Mouse (Mus musculus) neural tube, embryonic 14.5 days (tissue): ENCODE measurements at regions not wholly inside any gene's neighbourhood (a gene's known extent, or its start where the extent isn't known, plus 50 kb on each side); places are given as distances from the start of the nearest gene placed in this dataset.

Source experiments
- ATAC-seq: fragments of 200-750 bp; cut with Nextera tagmentation; 2 replicates; pipeline ENCODE4 v1.8.0; 2017; ENCODE audit warnings: low read depth, mild to moderate bottlenecking, moderate TSS enrichment, moderate library complexity
- H3K27ac ChIP-seq: fragments of 300-500 bp; sonication (generic); 2 replicates; pipeline ENCODE4 v1.5.1; 2014; ENCODE audit warnings: low read depth, mild to moderate bottlenecking, control low read depth, low read length, moderate library complexity, mixed read lengths
- H3K27me3 ChIP-seq: fragments of 300-500 bp; sonication (generic); 2 replicates; pipeline ENCODE4 v1.6.1; 2014; ENCODE audit warnings: low read length; ENCODE audit not compliant: control insufficient read depth, insufficient read depth
- H3K36me3 ChIP-seq: fragments of 300-500 bp; sonication (generic); 2 replicates; pipeline ENCODE4 v1.6.1; 2014; ENCODE audit warnings: low read length, mixed read lengths; ENCODE audit not compliant: control insufficient read depth, insufficient read depth
- H3K4me1 ChIP-seq: fragments of 300-500 bp; sonication (generic); 2 replicates; pipeline ENCODE4 v1.6.1; 2014; ENCODE audit warnings: low read length; ENCODE audit not compliant: control insufficient read depth, insufficient read depth
- H3K4me2 ChIP-seq: fragments of 300-500 bp; sonication (generic); 2 replicates; pipeline ENCODE4 v1.6.1; 2014; ENCODE audit warnings: mild to moderate bottlenecking, low read depth, low read length, control low read depth
- H3K4me3 ChIP-seq: fragments of 300-500 bp; sonication (generic); 2 replicates; pipeline ENCODE4 v1.5.1; 2014; ENCODE audit warnings: low read depth, low read length, control low read depth, mixed read lengths
- H3K9ac ChIP-seq: fragments of 300-500 bp; sonication (generic); replicated peaks from 2 replicates; pipeline ENCODE4 v1.6.1; 2014; ENCODE audit warnings: low read depth, mild to moderate bottlenecking, control low read depth, low read length, mixed read lengths
- H3K9me3 ChIP-seq: fragments of 300-500 bp; sonication (generic); 2 replicates; pipeline ENCODE4 v1.6.1; 2016; ENCODE audit warnings: low read length; ENCODE audit not compliant: control insufficient read depth
- WGBS: fragments of 180-500 bp; shearing (Covaris S2); extraction: QIAGEN DNeasy Blood & Tissue Kit; methylation state at CpG from one replicate; pipeline ENCODE4 v1.1.7; 2014; 5-methylcytosine and 5-hydroxymethylcytosine counted together

DNA sequence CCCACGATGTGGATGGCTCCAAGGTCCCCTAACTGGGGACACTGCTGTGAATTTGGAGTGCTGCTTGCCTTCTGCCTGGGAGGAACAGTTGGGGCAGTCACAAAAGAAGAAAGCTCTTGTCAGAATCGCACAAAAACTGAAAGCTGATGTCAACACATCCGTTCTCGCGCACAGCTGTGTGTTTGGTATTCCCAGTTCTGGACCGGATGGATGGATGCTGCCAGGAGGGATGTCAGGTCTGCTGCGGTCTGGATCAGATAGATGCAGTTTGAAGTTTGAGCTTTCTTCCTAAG, 141.6 kb upstream of the Plekha5 start:
- Histone ChIP-seq H3K27ac (no peak overlapping the region), H3K9me3 (no peaks in the 10 kb centered on the region), H3K36me3 (no peaks in the 10 kb centered on the region), H3K4me2 (no peak overlapping the region), H3K4me1 (peaks cover 4% of the 10 kb centered on the region; the same call in 1 of the 2 replicates), H3K4me3 (no peak overlapping the region), H3K27me3 (no peaks in the 10 kb centered on the region), H3K9ac (no peak overlapping the region)
- WGBS, result 64% methylated on average over 7 of the region's 7 CpGs
- no peak for ATAC-seq

DNA sequence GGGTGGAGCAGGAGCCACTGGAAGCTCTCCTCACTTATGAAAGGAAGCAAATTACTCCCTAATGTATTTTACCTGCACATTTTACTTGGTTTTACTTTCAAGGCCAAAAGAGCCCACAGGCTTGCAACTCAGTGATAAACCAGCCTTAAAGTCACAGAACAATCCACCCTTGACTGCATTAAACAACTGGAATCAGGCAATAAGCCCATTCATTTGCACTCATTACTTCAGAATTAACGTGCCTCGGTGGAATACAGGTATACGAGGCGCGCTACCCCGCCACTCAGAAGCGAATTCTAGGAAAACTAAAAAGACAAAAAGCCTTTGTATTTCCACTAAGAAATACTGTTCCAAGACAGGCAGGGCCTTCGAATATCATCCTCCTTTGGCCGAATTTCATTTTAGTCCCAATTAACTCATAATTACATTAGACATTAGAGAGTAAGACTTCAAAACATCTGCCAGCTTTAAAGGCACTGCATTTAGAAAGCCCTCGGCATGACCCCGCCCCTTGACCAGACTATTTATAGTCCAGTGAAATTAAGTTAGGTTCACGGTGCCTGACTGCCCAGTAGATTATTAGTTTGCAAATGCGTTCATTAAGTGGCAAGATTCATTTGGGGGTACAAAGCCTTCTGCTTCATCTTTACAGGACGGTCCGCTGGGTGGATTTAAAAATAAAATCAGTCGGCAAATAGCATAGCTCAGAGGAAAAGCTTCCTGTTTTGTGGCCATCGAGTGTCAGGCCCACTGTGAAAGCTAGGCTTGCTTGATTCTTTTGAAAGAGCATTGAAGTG, 142.2 kb upstream of the Plekha5 start:
- no peak overlapping the region for H3K27ac ChIP-seq
- no peak overlapping the region for H3K4me3 ChIP-seq
- H3K4me1 ChIP-seq, result peaks cover 4% of the 10 kb centered on the region; the same call in 1 of the 2 replicates
- H3K36me3 ChIP-seq, result no peaks in the 10 kb centered on the region
- WGBS, result 53% methylated on average over 17 of the region's 17 CpGs
- H3K9me3 ChIP-seq, result no peaks in the 10 kb centered on the region
- H3K9ac ChIP-seq, result no peak overlapping the region
- ATAC-seq, result no peak
- H3K4me2 ChIP-seq, result no peak overlapping the region
- H3K27me3 ChIP-seq, result no peaks in the 10 kb centered on the region

DNA sequence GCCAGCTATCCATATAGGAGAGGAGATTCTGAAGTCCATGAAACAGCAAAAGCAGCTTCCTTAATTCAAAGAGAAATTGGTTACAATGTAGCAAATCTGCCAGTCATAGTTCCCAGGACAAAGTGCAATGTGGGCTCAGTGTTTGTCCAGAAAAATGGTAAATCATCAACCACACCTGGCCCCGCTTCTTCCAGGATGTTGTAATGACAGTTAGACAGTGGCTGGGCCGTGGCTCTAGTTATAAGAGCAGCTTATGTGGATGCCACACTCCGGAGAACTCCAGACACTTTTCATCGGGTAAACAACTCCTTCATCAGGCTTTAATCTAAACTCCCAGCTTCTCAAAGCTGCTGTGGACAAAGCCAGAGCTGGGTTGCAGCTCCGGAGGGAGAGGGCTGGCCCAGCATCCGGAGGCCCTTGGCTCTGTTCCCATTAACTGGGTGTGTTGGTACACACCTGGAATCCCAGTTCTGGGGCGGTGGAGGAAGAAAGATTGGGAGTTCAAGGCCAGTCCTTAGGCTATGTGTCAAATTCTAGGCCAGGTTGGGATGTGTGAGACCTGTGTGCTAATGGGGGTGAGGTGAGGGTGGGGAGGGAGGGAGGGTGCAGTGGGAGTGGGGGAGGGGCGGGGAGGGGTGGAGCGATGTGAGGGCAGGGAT, 142.9 kb upstream of the Plekha5 start:
- no peak overlapping the region for H3K4me2 ChIP-seq
- no peak overlapping the region for H3K9ac ChIP-seq
- no peaks in the 10 kb centered on the region for H3K36me3 ChIP-seq
- H3K27me3 ChIP-seq, result no peaks in the 10 kb centered on the region
- no peak overlapping the region for H3K4me3 ChIP-seq
- H3K27ac ChIP-seq, result no peak overlapping the region
- no peak for ATAC-seq
- 74% methylated on average over 9 of the region's 9 CpGs for WGBS
- H3K9me3 ChIP-seq, result no peaks in the 10 kb centered on the region
- H3K4me1 ChIP-seq, result peaks cover 4% of the 10 kb centered on the region; the same call in 1 of the 2 replicates

DNA sequence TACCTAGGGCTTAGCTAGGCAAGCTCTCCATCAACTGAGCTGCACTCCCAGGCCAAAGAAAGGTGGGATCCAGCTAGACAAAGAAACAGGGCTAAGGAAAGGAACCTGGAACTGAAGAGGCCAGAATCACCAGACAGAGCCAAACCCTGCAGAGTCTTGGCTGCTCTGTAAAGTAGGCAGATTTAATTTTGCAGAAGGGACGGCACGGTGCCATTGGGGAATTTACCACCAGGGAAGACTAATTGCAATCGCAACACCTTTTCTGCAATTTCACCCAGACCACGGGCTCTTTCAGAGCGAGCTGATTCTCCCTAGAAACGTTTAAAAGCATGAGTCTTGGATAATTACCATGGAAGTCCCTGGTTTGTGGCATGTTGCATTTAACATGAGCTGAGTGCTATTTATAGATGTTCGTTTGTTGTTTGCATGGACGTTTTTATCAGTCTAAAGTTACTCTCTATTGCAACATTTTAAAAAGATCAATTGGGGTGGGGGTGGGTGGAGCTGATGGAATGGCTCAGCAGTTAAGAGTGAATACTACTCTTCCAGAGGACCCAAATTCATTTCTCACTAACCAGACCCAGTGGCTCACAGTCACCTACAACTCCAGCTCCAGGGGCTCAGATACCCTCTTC, 144.0 kb upstream of the Plekha5 start:
- Histone ChIP-seq H3K27ac (no peak overlapping the region), H3K36me3 (no peaks in the 10 kb centered on the region), H3K9ac (no peak overlapping the region), H3K4me2 (no peak overlapping the region), H3K4me1 (peaks cover 4% of the 10 kb centered on the region; the same call in 1 of the 2 replicates), H3K9me3 (no peaks in the 10 kb centered on the region), H3K4me3 (no peak overlapping the region), H3K27me3 (no peaks in the 10 kb centered on the region)
- ATAC-seq, result no peak
- 46% methylated on average over 8 of the region's 8 CpGs for WGBS

DNA sequence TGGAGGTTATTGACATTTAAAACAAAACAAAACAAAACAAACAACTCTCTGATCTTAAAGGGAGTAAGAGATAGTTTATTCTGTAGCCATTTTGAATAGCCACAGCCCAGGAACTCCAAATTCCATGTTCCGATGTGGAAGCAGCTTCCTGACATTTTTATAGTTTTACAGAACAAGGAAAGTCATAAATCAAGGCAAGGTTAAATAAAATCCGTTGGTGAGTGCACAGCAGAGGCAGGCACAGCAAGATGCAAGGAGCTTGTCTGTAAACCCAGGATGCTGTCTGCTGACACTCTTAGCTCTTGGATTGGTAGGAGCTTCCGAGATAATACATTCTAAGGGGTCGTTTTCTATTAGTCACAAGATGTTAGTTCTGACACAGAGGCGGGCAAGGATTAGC, 145.1 kb upstream of the Plekha5 start:
- no peak overlapping the region for H3K27ac ChIP-seq
- H3K4me2 ChIP-seq, result no peak overlapping the region
- H3K4me3 ChIP-seq, result no peak overlapping the region
- H3K36me3 ChIP-seq, result no peaks in the 10 kb centered on the region
- H3K27me3 ChIP-seq, result no peaks in the 10 kb centered on the region
- no peak overlapping the region for H3K9ac ChIP-seq
- no peaks in the 10 kb centered on the region for H3K9me3 ChIP-seq
- peaks cover 4% of the 10 kb centered on the region; the same call in 1 of the 2 replicates for H3K4me1 ChIP-seq
- no peak for ATAC-seq
- WGBS, result 14% methylated on average over 5 of the region's 5 CpGs

DNA sequence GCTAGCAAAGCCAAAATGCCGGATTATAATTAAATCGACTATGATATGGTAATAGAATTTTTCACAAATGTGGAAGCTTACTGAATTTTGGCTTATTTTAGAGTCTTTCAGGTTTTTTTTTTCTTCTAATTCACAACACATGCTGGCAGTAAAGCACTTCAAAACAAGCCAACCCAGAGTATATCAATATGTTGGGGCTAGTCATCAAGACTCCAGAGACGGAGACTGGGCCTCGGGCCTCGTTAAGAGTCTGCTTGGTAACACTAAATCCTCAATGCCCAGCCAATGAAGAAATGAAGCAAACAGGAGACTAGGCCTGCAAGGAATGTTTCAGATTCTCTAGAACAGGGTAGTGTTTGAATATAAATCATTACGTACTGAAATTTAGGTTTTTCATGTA, 153.3 kb upstream of the Plekha5 start:
- Histone ChIP-seq H3K9ac (no peak overlapping the region), H3K9me3 (no peaks in the 10 kb centered on the region), H3K4me1 (no peaks in the 10 kb centered on the region), H3K27ac (no peak overlapping the region), H3K36me3 (no peaks in the 10 kb centered on the region), H3K27me3 (no peaks in the 10 kb centered on the region), H3K4me2 (no peak overlapping the region), H3K4me3 (no peak overlapping the region)
- 92% methylated on average over 6 of the region's 6 CpGs for WGBS
- no peak for ATAC-seq

DNA sequence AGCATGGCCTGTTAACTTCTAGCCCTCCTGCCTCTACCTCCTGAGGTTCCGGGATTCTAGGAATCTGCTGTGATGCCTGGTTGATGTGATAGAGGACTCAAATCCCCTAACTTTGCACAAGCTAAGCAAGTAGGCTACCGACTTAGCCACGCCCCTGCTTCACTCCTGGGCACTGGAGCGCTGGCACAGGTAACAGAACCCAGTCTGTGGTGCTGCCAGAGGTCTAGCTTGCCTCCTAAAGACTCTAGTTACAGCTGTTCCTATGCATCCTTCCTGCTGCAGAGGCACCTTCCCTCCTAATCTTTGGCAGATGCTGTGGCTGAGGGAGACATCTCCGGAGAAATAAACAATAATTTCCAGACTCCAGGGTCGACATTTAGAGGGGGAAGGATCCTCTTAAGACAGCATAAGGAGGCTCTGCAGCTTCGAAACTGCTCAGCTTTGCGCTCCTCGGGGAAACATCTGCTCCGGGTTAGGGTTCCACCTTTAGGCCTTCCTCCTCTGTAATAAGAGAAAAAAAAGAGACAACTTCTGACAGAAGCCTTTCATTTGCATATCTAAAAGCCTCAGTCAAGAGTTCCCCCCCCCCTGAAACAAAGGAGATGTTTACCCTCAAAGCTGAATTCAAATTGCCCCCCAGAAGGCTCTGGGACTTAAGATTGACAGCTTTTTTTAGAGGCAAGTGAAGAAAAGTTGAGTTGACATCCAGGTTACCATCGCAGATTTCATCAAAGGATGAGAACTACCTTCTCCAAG, 155.4 kb upstream of the Plekha5 start:
- Histone ChIP-seq H3K27ac (no peak overlapping the region), H3K27me3 (no peaks in the 10 kb centered on the region), H3K4me2 (no peak overlapping the region), H3K4me3 (no peak overlapping the region), H3K9me3 (no peaks in the 10 kb centered on the region), H3K9ac (no peak overlapping the region), H3K36me3 (no peaks in the 10 kb centered on the region), H3K4me1 (no peaks in the 10 kb centered on the region)
- no peak for ATAC-seq
- WGBS, result 39% methylated on average over 11 of the region's 11 CpGs

DNA sequence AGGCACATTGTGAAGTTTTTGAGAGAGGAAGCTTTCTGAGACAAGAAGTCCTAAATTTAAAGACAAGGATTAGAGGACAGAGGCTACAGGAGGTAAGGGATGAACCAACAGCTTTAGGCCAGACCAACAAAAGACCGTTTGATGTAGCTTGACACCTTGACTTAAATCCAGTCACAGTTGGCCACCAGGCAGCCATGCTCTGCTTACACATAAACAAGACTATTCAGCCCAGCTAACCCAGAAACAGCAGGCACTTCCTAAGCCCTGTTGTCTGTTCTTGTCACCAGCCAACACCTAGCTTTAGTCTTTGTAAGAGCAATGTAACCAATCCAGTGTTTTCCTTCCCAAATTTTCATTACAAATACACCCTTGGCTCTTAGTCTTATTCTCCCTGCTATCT, 159.9 kb upstream of the Plekha5 start:
- 31% methylated on average over 1 of the region's 1 CpGs for WGBS
- Histone ChIP-seq H3K36me3 (no peaks in the 10 kb centered on the region), H3K4me3 (no peak overlapping the region), H3K9ac (no peak overlapping the region), H3K27ac (no peak overlapping the region), H3K4me1 (no peaks in the 10 kb centered on the region), H3K4me2 (no peak overlapping the region), H3K9me3 (no peaks in the 10 kb centered on the region), H3K27me3 (no peaks in the 10 kb centered on the region)
- no peak for ATAC-seq

DNA sequence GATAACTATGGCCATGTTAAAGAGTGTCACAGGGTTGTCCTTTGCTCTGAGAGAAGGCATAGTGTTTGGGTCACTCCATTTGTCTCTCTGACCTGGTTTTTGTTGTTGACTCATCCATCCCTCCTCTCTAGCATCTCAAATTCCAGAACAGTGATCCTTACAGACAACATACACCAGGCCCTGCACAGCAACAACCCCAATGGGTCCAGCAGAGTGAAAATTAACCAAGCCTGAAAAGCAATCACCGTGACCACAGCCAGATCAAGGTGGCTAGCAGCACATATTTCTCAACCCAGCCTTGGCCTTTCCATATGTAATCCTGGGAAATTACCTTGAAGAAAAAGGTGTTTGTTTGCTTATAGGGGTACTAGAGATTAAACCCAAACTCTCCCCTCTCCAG, 162.0 kb upstream of the Plekha5 start:
- Histone ChIP-seq H3K9me3 (no peaks in the 10 kb centered on the region), H3K27ac (no peak overlapping the region), H3K4me1 (no peaks in the 10 kb centered on the region), H3K9ac (no peak overlapping the region), H3K36me3 (no peaks in the 10 kb centered on the region), H3K4me3 (no peak overlapping the region), H3K4me2 (no peak overlapping the region), H3K27me3 (no peaks in the 10 kb centered on the region)
- 93% methylated on average over 1 of the region's 1 CpGs for WGBS
- ATAC-seq, result no peak
